Mouse (Mus musculus): Measurements from ENCODE around the gene Btbd3.

Btbd3 gene

DNA sequence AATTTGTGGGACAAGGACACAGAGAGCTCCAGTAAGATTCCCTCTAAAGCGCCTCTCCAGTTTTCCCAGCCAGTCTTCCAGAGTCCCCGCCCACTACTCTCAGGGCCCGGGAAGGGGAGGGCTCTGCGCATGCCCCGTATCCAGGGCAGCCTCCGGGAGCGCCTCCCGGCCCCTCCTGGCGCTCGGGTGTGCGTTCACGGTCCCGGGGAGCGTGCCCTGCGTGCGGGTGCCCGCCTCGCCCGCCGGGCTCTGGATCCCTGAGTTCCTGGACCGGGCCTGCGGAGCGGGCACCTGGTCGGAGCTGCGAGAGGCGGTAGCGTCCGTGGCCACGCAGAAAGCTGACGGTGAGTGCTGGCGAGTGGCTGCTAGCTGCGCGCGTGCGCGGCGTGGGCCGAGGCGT lies at the start of gene Btbd3:
TSS of gene Btbd3 (plus strand) at position 155 of the 400 bp plus-strand sequence.
- DNase-seq (ENCODE audit: low spot score) = peak; percentile 94

DNA sequence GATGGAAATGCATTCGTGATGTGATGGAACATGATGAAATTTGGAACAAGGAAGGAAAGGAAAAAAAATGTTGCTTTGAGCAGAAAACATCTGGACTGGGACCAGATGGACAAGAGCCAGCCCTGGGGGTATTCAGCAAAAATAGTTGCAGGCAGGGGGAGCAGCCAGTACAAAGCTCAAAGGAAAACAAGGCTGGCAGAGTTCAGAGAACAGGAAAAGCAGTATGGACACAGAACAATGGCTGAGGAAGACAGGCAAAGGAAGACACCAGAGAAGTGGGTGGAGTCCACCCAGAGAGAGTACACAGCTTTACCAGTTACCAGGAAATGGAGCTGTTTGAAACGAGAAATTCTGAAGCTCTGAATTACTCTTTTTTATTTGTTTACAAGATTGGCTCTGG lies 40.8 kb upstream of the Btbd3 start:
- DNase-seq (ENCODE audit: low spot score) = peak; percentile 35

- DNase-seq (ENCODE audit: low spot score) = no peak
Measured at GRCm38 (mm10) chr2:138220269-138220668, 36.1 kb upstream of the Btbd3 start.

GRCm38 (mm10) chr2:138232247-138232646 lies 24.1 kb upstream of the Btbd3 start:
- DNase-seq (ENCODE audit: low spot score) = no peak

- no peak for DNase-seq (ENCODE audit: low spot score)
Measured at GRCm38 (mm10) chr2:138236149-138236548, 20.2 kb upstream of the Btbd3 start.

- DNase-seq (ENCODE audit: low spot score) = no peak
Measured at GRCm38 (mm10) chr2:138242452-138242851, 13.9 kb upstream of the Btbd3 start.

GRCm38 (mm10) chr2:138245631-138246289 lies 10.6 kb upstream of the Btbd3 start:
- DNase-seq (ENCODE audit: low spot score) = no peak

- DNase-seq (ENCODE audit: low spot score) = no peak
Measured at GRCm38 (mm10) chr2:138247986-138248385, 8.4 kb upstream of the Btbd3 start.

DNA sequence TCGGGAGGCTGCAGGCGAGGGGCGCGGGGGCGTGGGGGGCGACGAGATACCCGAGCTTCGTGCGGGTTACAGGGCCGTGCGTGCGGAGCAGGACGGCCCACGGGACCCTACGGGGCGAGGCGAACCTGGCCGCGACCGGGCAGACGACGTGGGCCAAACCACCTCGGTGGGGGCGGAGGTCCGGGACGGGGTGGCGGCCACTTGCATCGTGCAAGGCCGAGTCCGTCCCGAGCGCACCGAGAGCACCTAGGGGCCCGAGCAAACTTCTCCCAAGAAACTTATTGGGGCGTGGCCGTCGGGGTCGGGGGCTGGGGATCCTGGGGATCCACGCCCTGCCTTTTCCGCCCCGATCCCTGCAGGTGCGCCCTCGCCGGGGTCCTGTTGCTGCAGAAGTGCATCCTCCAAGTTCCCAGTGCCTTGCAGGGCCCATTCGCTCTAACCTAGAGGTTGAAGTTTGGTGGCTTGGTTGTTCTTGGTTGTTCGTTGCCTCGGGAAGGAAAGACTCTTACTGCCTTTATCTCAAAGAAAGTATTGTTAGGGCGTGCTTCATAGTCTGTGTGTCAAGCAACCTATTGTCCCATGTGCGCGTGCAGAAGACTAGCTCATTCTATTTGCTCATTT lies 596 bp downstream of the Btbd3 start:
- peak; percentile 60 for DNase-seq (ENCODE audit: low spot score)

DNA sequence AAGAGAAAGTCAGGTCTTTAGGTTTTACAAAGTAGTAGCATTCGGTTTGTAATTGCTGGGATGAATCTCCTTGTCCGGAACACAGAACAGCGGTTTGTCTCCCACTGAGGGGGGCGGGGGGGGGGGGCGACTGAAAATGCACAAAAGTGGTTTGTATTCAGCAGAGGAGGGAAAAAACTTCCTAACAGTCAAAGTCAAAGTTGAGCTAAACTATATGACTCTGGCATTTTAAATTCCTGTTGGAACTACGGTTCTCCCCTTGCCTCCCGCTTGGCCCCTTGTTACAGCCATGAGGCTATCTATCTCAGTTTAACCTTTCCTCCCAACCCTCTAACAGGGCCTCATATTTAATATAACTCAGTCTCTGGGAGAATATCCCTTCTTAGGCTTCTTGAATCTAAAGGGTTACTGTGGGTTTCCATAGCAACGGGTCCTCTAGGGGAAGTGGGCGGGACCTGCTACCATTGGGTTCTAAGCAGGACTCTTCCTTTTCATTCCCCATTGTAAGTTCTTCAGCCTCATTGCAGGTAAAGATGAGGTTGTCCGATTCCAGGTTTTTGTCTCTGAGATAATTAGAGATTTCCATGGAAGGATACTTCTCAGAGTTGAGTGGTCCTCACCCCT lies 1.4 kb downstream of the Btbd3 start:
- DNase-seq (ENCODE audit: low spot score) = peak; percentile 48

DNA sequence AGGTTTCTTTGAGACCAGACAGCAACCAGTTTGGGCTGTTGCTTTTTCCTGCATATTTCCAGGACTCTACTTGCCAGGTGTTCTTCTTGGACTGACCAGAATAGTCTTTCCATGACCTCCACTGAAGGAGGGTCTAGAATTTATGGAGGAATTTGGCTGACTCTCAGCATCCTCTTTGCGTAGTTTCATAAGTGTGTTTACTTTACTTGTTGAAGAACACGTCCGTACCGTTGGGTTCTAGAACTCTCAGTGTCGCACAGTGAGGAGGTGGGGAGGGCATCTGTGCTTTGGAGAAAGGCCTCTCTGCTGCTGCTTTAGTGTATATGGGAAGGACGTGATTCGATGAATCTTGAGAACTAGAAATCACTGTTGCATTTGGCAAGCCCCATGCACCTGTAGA lies 4.8 kb downstream of the Btbd3 start:
- DNase-seq (ENCODE audit: low spot score) = no peak

- DNase-seq (ENCODE audit: low spot score) = no peak
Measured at GRCm38 (mm10) chr2:138262885-138263284, 6.5 kb downstream of the Btbd3 start.

- DNase-seq (ENCODE audit: low spot score) = no peak
Measured at GRCm38 (mm10) chr2:138265356-138266005, 9.1 kb downstream of the Btbd3 start.

GRCm38 (mm10) chr2:138266679-138267078 lies 10.3 kb downstream of the Btbd3 start:
- no peak for DNase-seq (ENCODE audit: low spot score)

- no peak for DNase-seq (ENCODE audit: low spot score)
Measured at GRCm38 (mm10) chr2:138267852-138268513, 11.6 kb downstream of the Btbd3 start.

DNA sequence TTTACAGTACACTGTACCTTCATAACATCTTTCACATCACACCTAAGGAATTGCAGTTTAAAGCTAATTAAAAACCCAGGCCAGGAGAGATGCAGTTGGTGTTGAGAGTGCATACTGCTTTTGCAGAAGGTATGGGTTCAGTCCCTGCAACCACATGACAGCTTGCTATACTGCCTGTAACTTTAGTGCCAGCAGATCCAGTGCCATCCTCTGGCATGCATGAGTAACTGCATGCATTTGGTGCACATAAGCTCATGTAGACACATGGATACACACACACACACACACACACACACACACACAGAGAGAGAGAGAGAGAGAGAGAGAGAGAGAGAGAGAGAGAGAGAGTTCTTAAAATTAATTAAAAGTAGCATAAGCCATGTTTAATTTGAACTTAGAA lies 13.0 kb downstream of the Btbd3 start:
- DNase-seq (ENCODE audit: low spot score) = no peak

DNA sequence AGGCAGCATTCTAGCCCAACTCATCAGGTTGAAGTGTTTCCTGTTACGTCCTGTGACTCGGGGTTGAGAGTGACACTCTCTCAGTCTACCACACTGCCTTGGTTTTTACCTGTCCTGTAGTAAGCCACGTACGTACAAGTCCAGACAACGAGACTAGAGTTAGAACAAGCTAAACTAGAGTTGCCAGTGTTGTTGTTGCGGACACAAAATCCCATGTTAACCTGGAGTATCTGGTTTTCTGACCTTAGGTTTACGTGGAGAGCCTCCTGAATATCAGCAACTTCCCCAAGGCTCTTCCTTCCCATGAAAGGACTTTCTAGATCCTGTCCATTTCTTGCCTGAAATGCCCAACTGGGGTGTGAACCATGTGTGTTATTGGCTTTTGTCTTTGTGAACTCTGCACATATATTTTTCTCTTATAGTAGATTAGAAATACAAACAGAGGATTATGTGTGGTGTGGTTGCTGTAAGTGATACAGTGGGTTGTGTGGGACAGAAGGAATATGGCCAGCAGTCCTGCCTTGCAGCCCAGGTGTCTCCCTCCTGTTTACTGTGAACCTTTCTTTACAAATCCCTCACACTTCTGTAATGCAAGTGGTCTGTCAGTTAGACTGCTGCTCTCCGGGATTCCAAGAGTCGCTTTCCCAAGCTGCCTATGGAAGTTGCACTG lies 17.2 kb downstream of the Btbd3 start:
- no peak for DNase-seq (ENCODE audit: low spot score)

DNA sequence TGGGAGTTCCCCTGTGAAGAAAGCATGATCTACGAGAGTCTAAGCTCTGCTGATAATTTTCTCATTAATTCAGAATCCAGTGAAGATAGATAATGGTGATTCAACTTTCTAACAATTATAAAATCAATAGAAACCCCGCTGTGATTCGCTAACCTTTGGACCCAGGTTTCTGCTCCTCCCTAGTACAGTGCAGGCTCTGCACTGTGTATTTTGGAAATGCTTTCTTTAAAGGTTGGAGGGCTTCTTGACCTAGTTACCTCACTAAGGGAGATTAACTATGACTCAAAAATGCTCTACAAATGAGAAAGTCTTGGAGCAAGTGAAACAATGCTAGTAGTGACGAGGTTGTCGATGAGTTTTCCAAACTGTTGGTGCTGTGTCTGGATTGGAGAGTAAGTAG lies 17.7 kb downstream of the Btbd3 start:
- DNase-seq (ENCODE audit: low spot score) = no peak

DNA sequence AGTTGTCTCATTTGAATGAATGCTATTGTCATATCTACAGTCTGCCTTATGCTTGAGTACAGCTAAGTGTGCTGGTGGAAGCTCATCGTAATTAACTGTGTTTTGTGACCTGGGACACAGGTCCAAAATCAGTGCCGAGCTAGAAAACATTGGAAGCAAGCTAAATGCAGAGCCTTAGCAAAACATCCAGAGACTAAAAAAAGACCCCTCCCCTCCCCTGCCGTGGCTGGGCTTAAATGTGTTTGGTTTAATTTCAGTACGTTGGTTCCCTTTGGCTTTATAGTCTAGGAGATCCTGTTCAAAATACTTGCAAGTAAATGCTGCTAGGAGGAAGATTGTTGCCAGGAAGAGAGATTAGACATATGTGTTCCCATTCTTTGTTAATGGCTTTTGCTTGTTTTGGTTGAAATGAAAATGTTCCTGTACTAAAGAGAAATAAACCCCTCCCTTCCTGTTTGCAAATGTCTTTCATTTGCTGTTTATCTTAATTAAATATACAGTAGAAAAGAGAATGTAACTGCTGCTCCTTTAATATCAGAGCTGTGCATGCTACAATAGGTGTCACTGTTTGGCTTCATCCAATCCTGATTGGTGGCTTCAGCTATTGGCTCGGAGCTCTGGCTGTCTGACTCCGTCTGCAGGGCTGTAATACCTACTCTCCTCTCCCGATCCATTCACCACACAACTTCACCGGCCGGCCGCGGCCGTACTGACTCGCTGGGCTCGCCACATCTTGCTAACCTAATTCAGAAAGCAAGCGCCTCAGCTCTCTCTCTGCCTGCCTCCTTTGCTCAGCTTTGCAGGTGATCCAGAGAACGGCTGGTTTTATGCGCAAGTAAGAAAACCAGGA lies 21.7 kb downstream of the Btbd3 start:
- DNase-seq (ENCODE audit: low spot score) = no peak

DNA sequence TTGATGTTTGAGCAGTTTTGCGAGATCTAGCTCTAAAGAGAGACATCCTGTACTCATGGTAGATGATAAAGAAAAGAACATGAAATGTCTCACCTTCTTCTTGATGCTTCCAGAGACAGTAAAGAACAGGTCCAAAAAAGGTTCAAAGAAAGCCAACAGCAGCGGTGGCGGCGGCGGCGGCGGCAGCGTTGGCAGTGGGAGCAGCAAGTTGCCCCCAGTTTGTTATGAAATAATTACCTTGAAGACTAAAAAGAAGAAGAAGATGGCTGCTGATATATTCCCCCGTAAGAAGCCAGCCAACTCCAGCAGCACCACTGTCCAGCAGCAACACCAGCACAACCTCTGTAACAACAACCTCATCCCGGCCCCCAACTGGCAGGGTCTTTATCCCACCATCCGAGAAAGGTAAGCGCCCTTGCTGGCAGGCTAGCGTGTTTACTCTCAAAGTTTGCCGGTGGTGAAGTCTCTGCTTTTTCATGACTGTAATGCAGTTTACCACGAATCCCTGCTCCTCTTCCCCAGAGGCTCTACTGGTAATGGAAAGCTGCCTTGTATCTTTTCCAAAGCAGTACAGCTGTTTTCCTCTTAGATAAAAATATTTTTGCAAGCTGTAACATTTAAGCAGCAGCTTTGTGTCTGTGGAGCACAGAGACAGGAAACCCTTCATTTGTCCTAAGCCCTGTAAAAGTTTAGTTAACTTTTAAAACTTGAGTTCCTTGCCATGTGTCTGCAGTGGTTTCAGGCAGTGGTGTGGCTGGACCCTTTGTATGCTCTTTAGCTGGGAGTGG lies 22.7 kb downstream of the Btbd3 start:
- no peak for DNase-seq (ENCODE audit: low spot score)
